Mouse (Mus musculus): ENCODE results near the gene Atl3. TPM values are rescaled to one million over a fixed set of nuclear protein-coding genes. Genes with fewer than 3 reads are reported as not detected.
"Not testable (repeated sequence)": the region's sequence is repeated elsewhere in the genome, so short reads cannot be mapped to it uniquely, and the experiment has no call there.

Atl3 gene
- polyA plus RNA-seq, 1 experiment from 2014 or later: 7.4 TPM

GRCm38 (mm10) chr19:7494187-7495015 is 561 bp downstream of the Atl3 start:
- Histone ChIP-seq H3K9me3 (ENCODE audit: control insufficient read depth, low read length) (no peaks in the 10 kb centered on the region), H3K9ac (replicated peaks; ENCODE audit: low read depth, low read length) (peak overlapping the region; percentile 82), H3K36me3 (ENCODE audit: control insufficient read depth, insufficient read depth, low read length) (no peaks in the 10 kb centered on the region), H3K27me3 (ENCODE audit: control insufficient read depth, insufficient read depth, low read length) (no peaks in the 10 kb centered on the region), H3K4me2 (ENCODE audit: low read depth, low read length) (peak overlapping the region; percentile 54), H3K4me1 (ENCODE audit: control insufficient read depth, insufficient read depth, low read length) (no peaks in the 10 kb centered on the region; the same call in 1 of the 2 replicates), H3K27ac (ENCODE audit: low read depth, low read length) (peak overlapping the region; percentile 97), H3K4me3 (ENCODE audit: low read depth, low read length) (peak overlapping the region; percentile 77)
- WGBS: under 1% methylated on average over 84 of the region's 84 CpGs
- peak; percentile 96 for ATAC-seq (ENCODE audit: low read depth)

DNA sequence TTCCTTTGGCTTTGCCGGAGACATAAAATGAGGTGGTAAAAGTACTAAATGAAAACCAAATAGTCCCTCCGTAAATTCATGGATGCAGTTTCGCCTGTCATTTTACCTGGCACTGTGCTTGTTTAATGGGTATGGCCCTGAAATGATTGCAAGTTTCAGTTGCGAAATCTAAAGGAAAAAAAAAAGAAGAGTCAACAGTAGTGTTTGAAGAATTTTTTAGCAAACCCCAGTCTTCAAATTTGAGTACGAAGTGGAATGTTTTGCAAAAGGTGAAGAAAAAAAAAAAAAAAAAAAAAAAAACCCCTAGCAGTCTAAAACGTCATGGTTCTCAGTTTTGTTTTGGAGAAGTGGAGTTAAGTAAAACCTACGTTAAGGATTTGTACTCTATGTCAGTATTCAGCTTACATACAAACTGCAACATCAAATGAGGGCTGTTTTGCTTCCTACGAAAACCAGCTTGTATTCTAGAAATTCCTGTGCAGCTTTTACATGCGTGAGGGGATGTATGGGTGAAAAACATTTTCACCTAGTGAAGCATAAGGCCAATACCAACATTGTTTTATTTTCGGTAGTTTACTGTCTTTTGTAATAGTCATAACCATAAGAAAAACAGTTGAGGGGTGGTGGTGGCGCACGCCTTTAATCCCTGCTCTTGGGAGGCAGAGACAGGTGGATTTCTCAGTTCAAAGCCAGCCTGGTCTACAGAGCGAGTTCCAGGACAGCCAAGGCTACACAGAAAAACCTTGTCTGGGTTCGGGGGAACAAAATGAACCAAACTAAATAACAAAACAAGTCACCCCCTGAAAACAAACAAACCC is 1.6 kb downstream of the Atl3 start:
- no peak overlapping the region; the same call in 1 of the 2 replicates for H3K27ac ChIP-seq (ENCODE audit: low read depth, low read length)
- H3K27me3 ChIP-seq (ENCODE audit: control insufficient read depth, insufficient read depth, low read length): no peaks in the 10 kb centered on the region
- H3K36me3 ChIP-seq (ENCODE audit: control insufficient read depth, insufficient read depth, low read length): no peaks in the 10 kb centered on the region
- ATAC-seq (ENCODE audit: low read depth): no peak
- H3K4me3 ChIP-seq (ENCODE audit: low read depth, low read length): peak overlapping the region; percentile 77
- no peaks in the 10 kb centered on the region; the same call in 1 of the 2 replicates for H3K4me1 ChIP-seq (ENCODE audit: control insufficient read depth, insufficient read depth, low read length)
- peak overlapping the region; percentile 82 for H3K9ac ChIP-seq (replicated peaks; ENCODE audit: low read depth, low read length)
- peak overlapping the region; percentile 54 for H3K4me2 ChIP-seq (ENCODE audit: low read depth, low read length)
- 46% methylated on average over 14 of the region's 14 CpGs for WGBS
- no peaks in the 10 kb centered on the region for H3K9me3 ChIP-seq (ENCODE audit: control insufficient read depth, low read length)

DNA sequence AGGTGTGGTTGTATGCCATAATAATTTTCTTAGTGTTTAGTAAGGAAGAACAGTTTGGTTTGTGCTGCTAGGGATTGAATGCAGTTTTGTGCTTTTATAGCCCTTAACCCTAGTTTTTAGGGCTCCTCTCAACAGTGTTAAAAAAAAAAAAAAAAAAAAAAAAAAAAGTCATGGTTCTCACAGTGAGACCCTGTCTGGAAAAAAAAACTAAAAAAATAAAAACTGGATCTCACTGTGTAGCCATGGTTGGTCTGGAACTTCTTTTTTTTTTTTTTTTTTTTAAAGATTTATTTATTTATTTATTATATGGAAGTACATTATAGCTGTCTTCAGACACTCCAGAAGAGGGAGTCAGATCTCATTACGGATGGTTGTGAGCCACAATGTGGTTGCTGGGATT is 2.2 kb downstream of the Atl3 start:
- H3K4me3 ChIP-seq (ENCODE audit: low read depth, low read length); H3K9me3 ChIP-seq (ENCODE audit: control insufficient read depth, low read length); H3K4me1 ChIP-seq (ENCODE audit: control insufficient read depth, insufficient read depth, low read length); H3K27ac ChIP-seq (ENCODE audit: low read depth, low read length); H3K36me3 ChIP-seq (ENCODE audit: control insufficient read depth, insufficient read depth, low read length); H3K9ac ChIP-seq (replicated peaks; ENCODE audit: low read depth, low read length); ATAC-seq (ENCODE audit: low read depth); H3K4me2 ChIP-seq (ENCODE audit: low read depth, low read length); H3K27me3 ChIP-seq (ENCODE audit: control insufficient read depth, insufficient read depth, low read length): not testable (repeated sequence)
- 77% methylated on average over 1 of the region's 1 CpGs for WGBS

GRCm38 (mm10) chr19:7498816-7499215 is 5.0 kb downstream of the Atl3 start:
- Histone ChIP-seq H3K36me3 (ENCODE audit: control insufficient read depth, insufficient read depth, low read length) (no peaks in the 10 kb centered on the region), H3K4me1 (ENCODE audit: control insufficient read depth, insufficient read depth, low read length) (no peaks in the 10 kb centered on the region; the same call in 1 of the 2 replicates), H3K4me3 (ENCODE audit: low read depth, low read length) (no peak overlapping the region), H3K27ac (ENCODE audit: low read depth, low read length) (no peak overlapping the region), H3K27me3 (ENCODE audit: control insufficient read depth, insufficient read depth, low read length) (no peaks in the 10 kb centered on the region), H3K9me3 (ENCODE audit: control insufficient read depth, low read length) (no peaks in the 10 kb centered on the region), H3K4me2 (ENCODE audit: low read depth, low read length) (no peak overlapping the region), H3K9ac (replicated peaks; ENCODE audit: low read depth, low read length) (no peak overlapping the region)
- no peak for ATAC-seq (ENCODE audit: low read depth)
- 88% methylated on average over 2 of the region's 2 CpGs for WGBS

DNA sequence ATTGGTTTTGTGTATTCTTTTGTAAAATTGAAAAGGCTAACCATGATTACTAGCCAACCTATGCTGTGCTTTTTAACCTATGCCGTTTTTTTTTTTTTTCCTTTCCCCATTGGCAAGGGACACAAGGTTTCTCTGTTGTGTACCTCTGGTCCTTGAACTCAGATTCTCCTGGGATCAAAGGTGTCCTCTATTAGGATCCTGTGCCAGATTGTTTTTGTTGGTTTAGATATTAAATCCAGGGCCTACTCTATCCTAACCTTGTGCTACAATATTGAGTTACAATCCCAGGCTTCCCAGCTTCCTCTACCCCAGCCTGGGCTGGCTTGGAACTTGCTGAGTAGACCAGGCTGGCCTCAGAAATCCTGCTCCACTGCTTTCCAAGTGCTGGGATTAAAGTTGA is 6.9 kb downstream of the Atl3 start:
- no peaks in the 10 kb centered on the region for H3K4me1 ChIP-seq (ENCODE audit: control insufficient read depth, insufficient read depth, low read length)
- no peak overlapping the region for H3K27ac ChIP-seq (ENCODE audit: low read depth, low read length)
- no peaks in the 10 kb centered on the region for H3K36me3 ChIP-seq (ENCODE audit: control insufficient read depth, insufficient read depth, low read length)
- ATAC-seq (ENCODE audit: low read depth): no peak
- no peaks in the 10 kb centered on the region for H3K9me3 ChIP-seq (ENCODE audit: control insufficient read depth, low read length)
- no peak overlapping the region for H3K4me3 ChIP-seq (ENCODE audit: low read depth, low read length)
- no peaks in the 10 kb centered on the region for H3K27me3 ChIP-seq (ENCODE audit: control insufficient read depth, insufficient read depth, low read length)
- H3K4me2 ChIP-seq (ENCODE audit: low read depth, low read length): no peak overlapping the region
- no peak overlapping the region for H3K9ac ChIP-seq (replicated peaks; ENCODE audit: low read depth, low read length)
- whole genome bisulfite sequencing: 94% methylated on average over 1 of the region's 1 CpGs

DNA sequence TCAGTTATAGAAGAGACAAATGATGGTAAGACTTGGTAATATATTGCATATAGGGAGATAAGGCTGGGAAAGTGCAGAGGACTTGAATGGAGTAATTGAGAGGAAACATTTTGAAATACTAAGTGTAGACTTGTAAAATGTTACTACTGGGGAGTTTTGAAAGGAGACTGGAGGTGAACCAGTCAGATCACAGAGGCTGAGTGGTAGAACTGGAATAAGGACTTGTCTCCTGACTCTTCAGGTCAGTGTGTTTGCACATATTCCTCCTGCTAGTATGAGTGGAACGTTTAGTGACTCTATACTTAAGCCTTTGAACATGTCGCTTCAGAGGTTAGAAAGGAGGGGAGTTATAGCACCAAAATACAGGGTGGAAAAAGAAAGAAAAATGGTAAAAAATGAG is 8.6 kb downstream of the Atl3 start:
- ATAC-seq (ENCODE audit: low read depth): no peak
- no peak overlapping the region for H3K4me3 ChIP-seq (ENCODE audit: low read depth, low read length)
- H3K9me3 ChIP-seq (ENCODE audit: control insufficient read depth, low read length): no peaks in the 10 kb centered on the region
- H3K36me3 ChIP-seq (ENCODE audit: control insufficient read depth, insufficient read depth, low read length): no peaks in the 10 kb centered on the region
- WGBS: 92% methylated on average over 2 of the region's 2 CpGs
- H3K27ac ChIP-seq (ENCODE audit: low read depth, low read length): no peak overlapping the region
- H3K4me1 ChIP-seq (ENCODE audit: control insufficient read depth, insufficient read depth, low read length): no peaks in the 10 kb centered on the region
- no peak overlapping the region for H3K4me2 ChIP-seq (ENCODE audit: low read depth, low read length)
- H3K27me3 ChIP-seq (ENCODE audit: control insufficient read depth, insufficient read depth, low read length): no peaks in the 10 kb centered on the region
- H3K9ac ChIP-seq (replicated peaks; ENCODE audit: low read depth, low read length): no peak overlapping the region

DNA sequence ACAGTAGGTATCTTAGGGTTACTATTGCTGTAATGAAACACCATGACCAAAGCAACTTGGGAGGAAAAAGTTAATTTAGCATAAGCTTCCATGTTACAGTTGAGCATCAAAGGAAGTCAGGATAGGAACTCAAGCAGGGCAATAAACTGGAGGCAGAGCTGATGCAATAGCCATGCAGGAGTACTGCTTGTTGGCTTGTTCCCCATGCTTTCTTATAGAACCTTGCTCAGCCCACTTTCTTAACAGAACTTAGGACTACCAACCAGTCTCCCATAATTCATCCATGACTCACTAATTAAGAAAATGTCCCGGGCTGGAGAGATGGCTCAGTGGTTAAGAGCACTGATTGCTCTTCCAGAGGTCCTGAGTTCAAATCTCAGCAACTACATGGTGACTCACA is 12.5 kb downstream of the Atl3 start:
- Histone ChIP-seq H3K4me3 (ENCODE audit: low read depth, low read length) (no peak overlapping the region), H3K4me2 (ENCODE audit: low read depth, low read length) (no peak overlapping the region), H3K4me1 (ENCODE audit: control insufficient read depth, insufficient read depth, low read length) (no peaks in the 10 kb centered on the region), H3K9me3 (ENCODE audit: control insufficient read depth, low read length) (no peaks in the 10 kb centered on the region), H3K27ac (ENCODE audit: low read depth, low read length) (no peak overlapping the region), H3K36me3 (ENCODE audit: control insufficient read depth, insufficient read depth, low read length) (peaks cover 5% of the 10 kb centered on the region; the same call in 1 of the 2 replicates), H3K27me3 (ENCODE audit: control insufficient read depth, insufficient read depth, low read length) (no peaks in the 10 kb centered on the region), H3K9ac (replicated peaks; ENCODE audit: low read depth, low read length) (no peak overlapping the region)
- no peak for ATAC-seq (ENCODE audit: low read depth)
- WGBS: 77% methylated on average over 1 of the region's 1 CpGs

DNA sequence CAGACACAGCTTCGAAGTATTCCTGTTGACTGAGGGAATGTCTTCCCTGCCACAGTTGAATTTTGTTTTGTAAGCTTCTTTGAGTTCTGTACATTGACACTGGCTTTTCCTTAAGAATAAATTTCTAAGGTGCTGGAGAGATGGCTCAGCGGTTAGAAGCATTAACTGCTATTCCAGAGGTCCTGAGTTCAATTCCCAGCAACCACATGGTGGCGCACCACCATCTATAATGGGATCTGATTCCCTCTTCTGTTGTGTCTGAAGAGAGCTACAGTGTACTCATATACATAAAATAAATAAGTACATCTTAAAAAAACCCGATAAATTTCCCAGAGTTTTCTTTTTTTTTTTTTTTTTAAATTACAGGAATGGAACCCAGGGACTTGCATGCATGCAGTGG is 14.2 kb downstream of the Atl3 start:
- WGBS: 84% methylated on average over 4 of the region's 4 CpGs

DNA sequence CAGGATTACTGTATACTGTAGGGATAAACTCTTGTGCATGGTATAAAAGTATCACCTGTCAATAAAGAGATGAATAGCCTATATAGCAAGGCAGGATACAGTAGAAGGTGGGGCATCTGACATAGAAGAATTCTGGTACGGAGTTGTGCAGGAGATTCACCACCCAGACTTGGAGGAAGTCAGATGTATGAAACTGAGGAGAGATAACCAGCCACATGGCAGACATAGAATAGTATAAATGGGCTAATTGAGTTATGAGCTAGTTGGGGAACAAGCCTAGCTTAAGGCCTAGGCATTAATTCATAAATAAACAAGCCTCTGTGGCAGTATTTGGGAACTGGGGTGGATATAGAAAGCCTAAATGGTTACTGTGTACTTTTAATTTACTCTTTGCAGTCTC is 22.6 kb downstream of the Atl3 start:
- H3K9ac ChIP-seq (replicated peaks; ENCODE audit: low read depth, low read length): no peak overlapping the region
- no peak overlapping the region for H3K4me3 ChIP-seq (ENCODE audit: low read depth, low read length)
- WGBS: 94% methylated on average over 1 of the region's 1 CpGs
- ATAC-seq (ENCODE audit: low read depth): no peak
- H3K9me3 ChIP-seq (ENCODE audit: control insufficient read depth, low read length): no peaks in the 10 kb centered on the region
- H3K36me3 ChIP-seq (ENCODE audit: control insufficient read depth, insufficient read depth, low read length): peaks cover 10% of the 10 kb centered on the region; the same call in 1 of the 2 replicates
- H3K4me2 ChIP-seq (ENCODE audit: low read depth, low read length): no peak overlapping the region
- H3K4me1 ChIP-seq (ENCODE audit: control insufficient read depth, insufficient read depth, low read length): no peaks in the 10 kb centered on the region
- H3K27me3 ChIP-seq (ENCODE audit: control insufficient read depth, insufficient read depth, low read length): no peaks in the 10 kb centered on the region
- no peak overlapping the region for H3K27ac ChIP-seq (ENCODE audit: low read depth, low read length)

More for the DNA sequence above, 14.2 kb downstream of the Atl3 start:
- Histone ChIP-seq H3K4me1 (ENCODE audit: control insufficient read depth, insufficient read depth, low read length) (no peaks in the 10 kb centered on the region), H3K4me2 (ENCODE audit: low read depth, low read length) (no peak overlapping the region), H3K4me3 (ENCODE audit: low read depth, low read length) (no peak overlapping the region), H3K27me3 (ENCODE audit: control insufficient read depth, insufficient read depth, low read length) (no peaks in the 10 kb centered on the region), H3K9ac (replicated peaks; ENCODE audit: low read depth, low read length) (no peak overlapping the region), H3K9me3 (ENCODE audit: control insufficient read depth, low read length) (no peaks in the 10 kb centered on the region), H3K36me3 (ENCODE audit: control insufficient read depth, insufficient read depth, low read length) (peaks cover 6% of the 10 kb centered on the region; the same call in 1 of the 2 replicates), H3K27ac (ENCODE audit: low read depth, low read length) (no peak overlapping the region)
- ATAC-seq (ENCODE audit: low read depth): no peak
